Mouse (Mus musculus) forebrain, embryonic 14.5 days (tissue): Measurements from ENCODE around the gene Slc16a5. TPM values are rescaled to one million over a fixed set of nuclear protein-coding genes. Genes with fewer than 3 reads are reported as not detected.

ENCODE experiments used
- ATAC-seq: fragments of 200-750 bp; cut with Nextera tagmentation; 2 replicates; pipeline ENCODE4 v1.8.0; 2017; ENCODE audit warnings: mild to moderate bottlenecking, moderate library complexity
- DNase-seq: peaks from one replicate; pipeline ENCODE4 v3.0.0-alpha.2; 2015; ENCODE audit warnings: low spot score
- H3K27ac ChIP-seq: fragments of 300-500 bp; sonication (generic); 2 replicates; pipeline ENCODE4 v1.5.1; 2014; ENCODE audit warnings: low read depth, mild to moderate bottlenecking, control low read depth, low read length, moderate library complexity
- H3K27me3 ChIP-seq: fragments of 300-500 bp; sonication (generic); replicated peaks from 2 replicates; pipeline ENCODE4 v1.6.1; 2014; ENCODE audit warnings: low read length, control low read depth, mixed read lengths; ENCODE audit not compliant: control insufficient read depth, insufficient read depth
- H3K36me3 ChIP-seq: fragments of 300-500 bp; sonication (generic); 2 replicates; pipeline ENCODE4 v1.6.1; 2014; ENCODE audit warnings: low read length, control low read depth; ENCODE audit not compliant: control insufficient read depth, insufficient read depth
- H3K4me1 ChIP-seq: fragments of 300-500 bp; sonication (generic); 2 replicates; pipeline ENCODE4 v1.6.1; 2014; ENCODE audit warnings: antibody characterized with exemption, low read length, control low read depth; ENCODE audit not compliant: control insufficient read depth, insufficient read depth
- H3K4me2 ChIP-seq: fragments of 300-500 bp; sonication (generic); 2 replicates; pipeline ENCODE4 v1.6.1; 2014; ENCODE audit warnings: mild to moderate bottlenecking, control low read depth, low read length
- H3K4me3 ChIP-seq: fragments of 300-500 bp; sonication (generic); 2 replicates; pipeline ENCODE4 v1.5.1; 2014; ENCODE audit warnings: low read depth, low read length, control low read depth
- H3K9ac ChIP-seq: fragments of 300-500 bp; sonication (generic); 2 replicates; pipeline ENCODE4 v1.6.1; 2014; ENCODE audit warnings: mild to moderate bottlenecking, low read length, control low read depth, moderate library complexity
- H3K9me3 ChIP-seq: fragments of 300-500 bp; sonication (generic); replicated peaks from 2 replicates; pipeline ENCODE4 v1.6.1; 2016; ENCODE audit warnings: low read length, control low read depth, mixed read lengths; ENCODE audit not compliant: control insufficient read depth
- WGBS: fragments of 180-500 bp; shearing (Covaris S2); extraction: QIAGEN DNeasy Blood & Tissue Kit; methylation state at CpG from one replicate; pipeline ENCODE4 v1.1.7; 2014; 5-methylcytosine and 5-hydroxymethylcytosine counted together
- polyA plus RNA-seq: library from polyadenylated mRNA; unstranded; fragments of >200 nt; fragmentation: Nextera tagmentation; extraction: Ambion mirVana; gene quantifications from 2 replicates; pipeline ENCODE4 v1.2.1, GENCODE M21; 2014

The Slc16a5 gene
- polyA plus RNA-seq, 1 experiment from 2014 or later = not detected

GRCm38 (mm10) chr11:115427482-115428331 is 34.6 kb upstream of the Slc16a5 start:
- peaks cover 76% of the 10 kb centered on the region for H3K36me3 ChIP-seq
- ATAC-seq = peak; percentile 78

GRCm38 (mm10) chr11:115429307-115429706 is 33.0 kb upstream of the Slc16a5 start:
- no peak for DNase-seq
- Histone ChIP-seq H3K27ac (no peak overlapping the region), H3K27me3 (no peaks in the 10 kb centered on the region), H3K4me2 (no peak overlapping the region), H3K9ac (no peak overlapping the region), H3K4me1 (no peaks in the 10 kb centered on the region), H3K4me3 (no peak overlapping the region), H3K9me3 (no peaks in the 10 kb centered on the region), H3K36me3 (peaks cover 79% of the 10 kb centered on the region)
- no peak for ATAC-seq
- WGBS = 84% methylated on average over 7 of the region's 7 CpGs

More at GRCm38 (mm10) chr11:115427482-115428331, 34.6 kb upstream of the Slc16a5 start:
- H3K9me3 ChIP-seq = no peaks in the 10 kb centered on the region
- H3K4me2 ChIP-seq = peak overlapping the region; percentile 27; the same call in 1 of the 2 replicates
- WGBS = 33% methylated on average over 20 of the region's 20 CpGs
- peak; percentile 90 for DNase-seq
- H3K4me3 ChIP-seq = no peak overlapping the region
- H3K9ac ChIP-seq = peak overlapping the region; percentile 10; the same call in 1 of the 2 replicates
- H3K4me1 ChIP-seq = no peaks in the 10 kb centered on the region
- peak overlapping the region; percentile 23; the same call in 1 of the 2 replicates for H3K27ac ChIP-seq
- H3K27me3 ChIP-seq = no peaks in the 10 kb centered on the region

- H3K4me3 ChIP-seq = no peak overlapping the region
These were observed 31.7 kb upstream of the Slc16a5 start for GRCm38 (mm10) chr11:115430561-115430960.

GRCm38 (mm10) chr11:115432814-115433213 is 29.5 kb upstream of the Slc16a5 start:
- ATAC-seq (no peak), DNase-seq (no peak)
- Histone ChIP-seq H3K9me3 (no peaks in the 10 kb centered on the region), H3K27ac (no peak overlapping the region), H3K27me3 (no peaks in the 10 kb centered on the region), H3K9ac (no peak overlapping the region), H3K4me1 (peaks cover 3% of the 10 kb centered on the region; the same call in 1 of the 2 replicates), H3K4me2 (no peak overlapping the region), H3K4me3 (no peak overlapping the region), H3K36me3 (peaks cover 47% of the 10 kb centered on the region)
- 82% methylated on average over 4 of the region's 4 CpGs for WGBS

More at GRCm38 (mm10) chr11:115430561-115430960, 31.7 kb upstream of the Slc16a5 start:
- peaks cover 66% of the 10 kb centered on the region for H3K36me3 ChIP-seq
- ATAC-seq (no peak), DNase-seq (no peak)
- no peak overlapping the region for H3K4me2 ChIP-seq
- H3K27me3 ChIP-seq = no peaks in the 10 kb centered on the region
- no peak overlapping the region for H3K9ac ChIP-seq
- 94% methylated on average over 6 of the region's 6 CpGs for WGBS
- no peaks in the 10 kb centered on the region for H3K9me3 ChIP-seq
- H3K4me1 ChIP-seq = no peaks in the 10 kb centered on the region
- H3K27ac ChIP-seq = no peak overlapping the region

- WGBS = 81% methylated on average over 6 of the region's 6 CpGs
- ATAC-seq (no peak), DNase-seq (no peak)
- H3K4me3 ChIP-seq = no peak overlapping the region
- H3K27me3 ChIP-seq = no peaks in the 10 kb centered on the region
- H3K9me3 ChIP-seq = no peaks in the 10 kb centered on the region
- no peak overlapping the region for H3K9ac ChIP-seq
- H3K27ac ChIP-seq = no peak overlapping the region
- H3K36me3 ChIP-seq = peaks cover 46% of the 10 kb centered on the region
- H3K4me1 ChIP-seq = peaks cover 3% of the 10 kb centered on the region; the same call in 1 of the 2 replicates
- H3K4me2 ChIP-seq = no peak overlapping the region
These were observed 28.9 kb upstream of the Slc16a5 start for GRCm38 (mm10) chr11:115433342-115433741.

GRCm38 (mm10) chr11:115435596-115436337 is 26.5 kb upstream of the Slc16a5 start:
- Histone ChIP-seq H3K4me1 (peaks cover 3% of the 10 kb centered on the region; the same call in 1 of the 2 replicates), H3K4me3 (peak overlapping the region; percentile 21; the same call in 1 of the 2 replicates), H3K27me3 (no peaks in the 10 kb centered on the region), H3K36me3 (peaks cover 25% of the 10 kb centered on the region), H3K9me3 (no peaks in the 10 kb centered on the region), H3K9ac (peak overlapping the region; percentile 38; the same call in 1 of the 2 replicates), H3K4me2 (peak overlapping the region; percentile 56), H3K27ac (no peak overlapping the region)
- DNase-seq (peak; percentile 72), ATAC-seq (peak; percentile 61; the same call in 1 of the 2 replicates)
- WGBS = 9% methylated on average over 31 of the region's 31 CpGs

GRCm38 (mm10) chr11:115437571-115438122 is 24.6 kb upstream of the Slc16a5 start:
- WGBS = 81% methylated on average over 5 of the region's 5 CpGs
- Histone ChIP-seq H3K27ac (no peak overlapping the region), H3K9ac (no peak overlapping the region), H3K4me2 (no peak overlapping the region), H3K4me1 (peaks cover 3% of the 10 kb centered on the region; the same call in 1 of the 2 replicates), H3K27me3 (no peaks in the 10 kb centered on the region), H3K9me3 (no peaks in the 10 kb centered on the region), H3K4me3 (no peak overlapping the region), H3K36me3 (peaks cover 7% of the 10 kb centered on the region)
- ATAC-seq = no peak
- no peak for DNase-seq

GRCm38 (mm10) chr11:115439326-115439725 is 22.9 kb upstream of the Slc16a5 start:
- H3K4me3 ChIP-seq = no peak overlapping the region
- H3K27me3 ChIP-seq = no peaks in the 10 kb centered on the region
- DNase-seq = no peak
- H3K9me3 ChIP-seq = no peaks in the 10 kb centered on the region
- no peak overlapping the region for H3K9ac ChIP-seq
- WGBS = 92% methylated on average over 3 of the region's 3 CpGs
- H3K27ac ChIP-seq = no peak overlapping the region
- no peaks in the 10 kb centered on the region for H3K36me3 ChIP-seq
- H3K4me2 ChIP-seq = no peak overlapping the region
- H3K4me1 ChIP-seq = peaks cover 3% of the 10 kb centered on the region; the same call in 1 of the 2 replicates
- no peak for ATAC-seq
